Mouse (Mus musculus) mesoderm, embryonic 11.5 days (tissue): Measurements from ENCODE around the gene Cap1.

ENCODE experiments used
- DNase-seq: peaks from one replicate; pipeline ENCODE4 v3.0.0-alpha.2; 2012; ENCODE audit warnings: low read depth, low spot score

The Cap1 gene

DNA sequence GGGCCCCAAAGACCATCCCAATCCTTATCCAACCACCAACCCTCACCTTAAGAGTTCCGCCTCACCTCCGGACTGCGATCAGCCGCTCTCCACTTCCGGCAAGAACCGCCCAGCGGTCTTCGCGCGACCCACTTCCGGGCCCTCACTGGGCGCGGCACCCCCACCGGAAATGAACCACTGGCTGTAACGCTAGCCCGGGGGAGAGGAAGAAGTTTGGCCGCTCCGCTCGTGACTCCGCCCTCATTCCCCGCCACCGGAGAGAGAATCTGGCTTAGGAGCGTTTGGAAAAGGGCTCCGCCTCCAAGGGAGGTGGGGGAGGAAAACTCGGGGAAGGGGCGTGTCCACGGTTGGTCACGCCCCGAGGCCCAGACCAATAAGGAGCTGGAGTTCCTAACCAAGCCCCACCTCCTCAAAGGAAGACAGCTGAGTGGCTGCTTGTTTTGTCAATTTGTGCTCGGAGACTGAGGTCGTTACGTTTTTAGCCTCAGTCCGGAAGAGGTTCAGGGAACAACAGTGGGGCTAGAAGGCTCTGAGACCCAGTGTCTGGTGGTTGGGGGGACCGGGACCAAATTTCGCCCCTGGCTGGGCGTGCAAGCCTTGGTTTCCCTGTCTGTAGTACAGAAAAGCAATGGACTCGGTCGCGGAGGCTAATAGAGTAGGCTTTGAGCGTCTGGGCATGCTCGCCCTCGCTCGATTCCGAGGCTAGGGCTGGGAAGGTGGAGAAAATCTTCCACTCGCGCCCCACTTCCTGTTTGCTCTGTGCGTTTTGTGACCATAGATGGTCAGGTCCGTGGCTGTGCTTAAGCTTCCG, at the start of gene Cap1:
Gene Cap1 (minus strand): TSS at position 289 of the 811 bp plus-strand sequence.
- peak; percentile 100 for DNase-seq

GRCm38 (mm10) chr4:122933857-122934256, 48.0 kb upstream of the Cap1 start:
- no peak for DNase-seq

DNA sequence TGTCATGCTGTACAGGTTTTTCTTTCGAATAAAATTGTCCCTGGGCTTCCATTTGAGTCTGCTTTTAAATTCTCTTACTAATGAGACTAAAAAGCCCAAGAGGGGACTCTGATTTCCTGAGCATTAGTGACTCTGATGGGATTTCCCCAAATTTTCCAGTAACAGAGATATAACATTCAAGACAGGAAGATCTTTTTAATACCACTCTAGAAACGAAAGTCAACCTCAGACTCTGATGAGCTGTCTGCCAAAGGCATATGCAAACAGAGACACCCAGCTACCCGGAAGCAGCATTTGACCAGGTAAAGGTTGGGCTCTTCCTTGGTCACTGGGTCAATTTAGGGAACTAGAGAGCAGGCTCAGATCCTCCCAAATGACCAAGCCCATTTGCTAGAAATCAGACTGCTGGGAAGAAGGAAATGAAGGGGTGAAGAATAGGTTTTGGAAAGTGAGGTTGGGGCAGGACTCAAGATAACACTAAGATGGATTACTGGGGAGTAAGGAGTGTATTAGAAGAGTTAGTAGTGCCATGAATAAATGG, 47.3 kb upstream of the Cap1 start:
- DNase-seq: no peak

GRCm38 (mm10) chr4:122932239-122932978, 46.6 kb upstream of the Cap1 start:
- DNase-seq: no peak

DNA sequence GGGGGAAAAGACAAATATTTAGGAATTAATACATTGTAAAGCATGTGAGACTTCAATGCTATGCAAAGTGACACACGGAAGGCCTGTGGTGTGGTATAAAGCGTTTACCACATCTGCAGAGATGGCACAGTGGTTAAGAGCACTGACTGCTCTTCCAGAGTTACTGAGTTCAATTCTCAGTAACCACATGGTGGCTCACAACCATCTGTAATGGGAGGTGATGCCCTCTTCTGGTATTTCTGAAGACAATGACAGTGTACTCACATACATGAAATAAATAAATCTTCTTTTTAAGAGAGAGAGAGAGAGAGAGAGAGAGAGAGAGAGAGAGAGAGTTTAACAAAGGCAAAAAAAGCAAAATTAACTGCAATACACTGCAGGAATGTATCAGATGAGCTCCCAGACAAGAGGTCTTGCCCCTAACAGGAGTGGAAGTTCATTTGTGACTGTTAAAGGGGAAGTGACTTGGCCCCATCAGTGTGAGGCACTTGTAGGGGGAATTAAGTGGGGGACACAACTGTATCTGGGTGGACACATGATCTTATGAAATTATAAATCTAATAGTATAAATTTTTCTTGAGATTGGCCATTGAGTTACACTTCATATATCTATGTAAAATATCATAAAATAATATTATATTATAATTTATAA, 45.2 kb upstream of the Cap1 start:
- DNase-seq: no peak

GRCm38 (mm10) chr4:122923392-122924344, 37.8 kb upstream of the Cap1 start:
- DNase-seq: no peak

DNA sequence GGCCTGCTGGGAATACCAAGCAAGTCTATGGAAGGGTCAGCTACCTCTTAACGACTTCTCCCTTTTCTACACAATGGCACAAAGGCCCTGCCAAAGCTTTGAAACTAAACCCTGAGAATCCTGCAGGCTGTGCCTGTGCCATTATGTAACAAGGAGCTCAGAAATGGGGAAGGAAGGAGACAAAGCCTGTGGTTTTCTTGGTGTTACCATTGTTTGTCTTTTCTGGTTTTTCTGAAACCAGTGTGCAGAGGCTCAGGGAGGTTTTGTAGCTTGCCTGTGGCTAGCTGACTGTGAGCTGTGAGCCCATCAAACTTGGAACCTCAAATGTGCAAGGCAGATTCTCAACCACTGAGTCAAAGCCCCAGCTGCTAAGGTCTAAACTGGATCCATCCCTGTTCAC, 37.0 kb upstream of the Cap1 start:
- no peak for DNase-seq

- DNase-seq: no peak
These were observed 30.1 kb upstream of the Cap1 start for GRCm38 (mm10) chr4:122915985-122916384.

DNA sequence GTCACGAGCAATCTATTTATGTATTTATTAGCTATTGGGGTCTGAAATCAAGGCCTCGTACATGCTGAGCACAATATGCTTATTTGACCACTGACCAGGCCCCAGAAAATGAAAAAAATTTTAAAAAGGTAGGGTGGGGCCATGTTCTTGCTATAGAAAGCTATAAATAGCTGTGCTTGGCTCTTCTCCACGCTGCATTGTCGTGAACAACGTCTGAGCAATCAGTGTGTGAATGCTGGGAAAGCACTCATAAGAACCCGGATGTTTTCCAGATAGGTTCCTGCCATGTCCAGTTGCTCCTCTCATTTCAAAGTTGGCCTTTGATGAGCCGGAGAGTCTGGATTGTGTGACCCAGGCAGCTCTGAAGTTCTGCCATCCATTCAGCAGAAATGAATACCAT, 28.3 kb upstream of the Cap1 start:
- DNase-seq: no peak

GRCm38 (mm10) chr4:122912613-122913012, 26.8 kb upstream of the Cap1 start:
- DNase-seq: no peak

GRCm38 (mm10) chr4:122910577-122910976, 24.7 kb upstream of the Cap1 start:
- peak; percentile 23 for DNase-seq

DNA sequence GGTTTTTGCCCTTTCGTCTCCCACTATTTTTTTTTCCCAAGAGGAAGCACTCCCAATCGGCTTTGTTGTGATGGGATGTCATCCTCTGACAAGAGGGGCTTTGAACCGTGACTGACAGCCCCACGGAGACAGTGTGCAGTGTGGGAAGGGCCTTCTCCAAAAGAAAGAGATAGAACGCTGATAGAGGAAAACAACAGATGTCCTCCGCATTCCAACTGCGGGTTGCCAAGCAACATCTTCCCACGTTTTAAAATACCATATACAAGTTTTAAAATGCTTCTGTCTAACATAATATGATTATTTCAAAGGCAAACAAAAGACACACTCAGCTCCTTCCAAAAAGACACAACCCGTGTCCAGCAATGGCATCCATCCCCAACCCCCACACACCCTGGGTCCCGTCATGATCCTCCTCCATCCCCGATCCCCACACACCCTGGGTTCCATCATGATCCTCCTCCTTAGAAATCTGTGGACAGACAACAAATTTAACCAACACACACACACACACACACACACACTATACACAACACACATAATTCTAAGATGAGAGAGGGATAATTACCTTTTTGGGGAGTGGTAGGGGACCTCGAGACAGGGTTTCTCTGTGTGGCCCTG, 23.8 kb upstream of the Cap1 start:
- no peak for DNase-seq

GRCm38 (mm10) chr4:122905359-122905758, 19.5 kb upstream of the Cap1 start:
- DNase-seq: no peak

GRCm38 (mm10) chr4:122903709-122904108, 17.9 kb upstream of the Cap1 start:
- DNase-seq: no peak

DNA sequence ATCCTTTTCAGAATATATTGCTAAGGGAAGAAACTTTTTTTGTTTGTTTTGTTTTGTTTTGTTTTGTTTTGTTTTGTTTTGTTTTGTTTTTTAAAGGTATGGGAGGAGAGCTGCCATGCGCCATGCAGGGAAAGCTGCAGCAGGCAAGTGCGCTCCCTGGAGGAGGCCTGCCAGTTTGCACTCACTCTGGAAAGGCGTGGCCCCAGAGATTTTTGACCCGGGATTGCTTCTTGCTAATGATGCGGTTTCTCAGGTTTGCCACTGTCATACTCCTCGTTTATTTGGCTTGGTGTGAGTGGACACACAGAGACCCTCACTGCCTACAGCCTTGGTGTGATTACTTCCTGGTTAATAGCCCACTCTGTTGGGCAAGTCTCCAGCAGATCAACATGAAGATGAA, 16.3 kb upstream of the Cap1 start:
- DNase-seq: no peak

GRCm38 (mm10) chr4:122898313-122898712, 12.5 kb upstream of the Cap1 start:
- DNase-seq: peak; percentile 73

DNA sequence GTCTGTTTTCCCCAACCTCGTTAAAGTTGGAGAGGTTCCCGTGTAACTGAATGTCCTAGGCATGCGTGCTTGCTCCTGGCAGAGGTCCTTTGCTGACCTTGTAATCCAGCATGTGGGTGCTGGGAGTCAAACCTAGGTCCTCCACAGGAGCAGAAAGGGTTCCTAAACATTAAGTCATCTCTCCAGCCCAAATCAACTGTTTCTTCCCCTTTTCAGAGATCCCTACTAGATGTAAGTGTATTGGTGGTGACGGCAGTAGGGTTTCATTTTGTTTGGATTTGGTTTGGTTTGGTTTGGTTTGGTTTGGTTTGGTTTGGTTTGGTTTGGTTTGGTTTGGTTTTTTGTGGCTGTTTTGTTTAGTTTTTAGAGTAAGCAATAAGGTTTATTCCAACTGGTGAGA, 11.9 kb upstream of the Cap1 start:
- DNase-seq: no peak

DNA sequence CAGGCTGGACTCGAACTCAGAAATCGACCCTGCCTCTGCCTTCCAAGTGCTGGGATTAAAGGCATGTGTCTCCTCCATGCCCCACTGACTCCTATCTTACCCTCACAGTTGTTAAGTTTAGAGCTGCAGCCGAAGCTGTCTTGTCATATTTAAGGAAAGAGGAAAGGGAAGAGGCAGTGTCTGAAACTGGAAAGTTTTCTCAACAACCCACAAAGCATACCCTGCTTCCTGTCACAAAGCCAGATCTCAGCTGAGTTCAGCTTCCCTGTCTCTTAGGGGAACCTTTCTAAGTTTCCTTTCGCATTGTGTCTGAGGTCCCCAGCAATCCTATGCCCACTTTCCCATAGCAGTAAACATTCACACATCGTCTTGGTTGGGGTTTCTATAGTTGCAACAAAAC, 6.3 kb upstream of the Cap1 start:
- DNase-seq: no peak

DNA sequence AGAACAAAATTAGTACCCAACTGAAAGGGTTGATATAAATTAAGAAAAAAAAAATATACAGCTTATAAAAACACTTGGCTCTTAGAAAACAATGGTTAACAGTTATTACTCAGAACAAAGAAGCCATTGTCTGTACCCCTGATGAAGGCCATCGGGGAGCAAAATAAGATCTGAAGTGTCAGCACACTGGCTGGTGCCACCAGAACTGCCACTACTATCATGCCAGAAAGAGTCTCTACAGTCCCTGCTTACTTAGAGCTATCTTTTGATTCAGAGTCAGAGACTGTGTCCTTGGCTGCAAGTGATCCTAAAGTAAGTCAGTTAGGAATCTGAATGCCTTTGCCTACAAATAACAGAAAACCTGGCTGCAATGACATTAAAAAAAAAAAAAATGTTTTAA, 5.7 kb upstream of the Cap1 start:
- DNase-seq: no peak

DNA sequence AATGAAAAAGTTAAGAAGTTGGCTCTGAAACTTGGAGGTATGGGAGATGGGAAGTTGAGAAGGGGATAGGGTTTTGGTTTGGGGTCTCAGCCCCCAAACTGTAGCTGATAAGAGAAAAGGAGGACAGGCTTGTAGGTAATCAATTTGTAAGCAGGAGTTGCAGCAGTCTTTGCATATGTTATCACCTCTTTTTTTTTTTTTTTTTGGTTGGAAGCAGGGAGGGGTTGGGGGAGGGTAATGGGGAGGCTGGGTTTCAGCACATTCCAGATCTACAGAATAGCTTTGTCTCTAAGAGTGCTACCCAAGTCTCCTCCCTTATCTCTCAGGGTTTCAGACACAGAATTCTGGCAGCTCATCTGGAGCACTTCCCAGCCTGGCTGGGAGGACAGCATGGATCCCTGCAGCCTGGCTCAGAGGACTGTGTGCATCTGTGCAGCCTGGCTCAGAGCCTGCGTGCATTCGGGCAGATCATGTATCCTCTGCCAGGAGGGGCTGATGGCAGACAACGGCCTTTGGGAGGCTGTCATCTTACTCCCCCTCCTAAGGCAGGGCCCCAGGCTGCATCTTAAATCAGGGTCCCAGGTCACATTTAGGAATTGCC, 5.1 kb upstream of the Cap1 start:
- peak; percentile 23 for DNase-seq
